Mouse (Mus musculus) embryo, embryonic 9.5 days (tissue): Measurements from ENCODE around the gene Pmpca.

Source experiments
- DNase-seq: peaks from one replicate; pipeline ENCODE4 v3.0.0-alpha.2; 2017; ENCODE audit errors: extremely low spot score

The Pmpca gene

GRCm38 (mm10) chr2:26389154-26389690 lies at the start of gene Pmpca, which contains the start of gene Entr1:
Pmpca (plus strand) TSS chr2:26389339.
Entr1 (minus strand) TSS chr2:26389316.
- peak; percentile 80 for DNase-seq

GRCm38 (mm10) chr2:26341510-26341981 lies 47.6 kb upstream of the Pmpca start:
- DNase-seq = no peak

- DNase-seq = no peak
Observed at GRCm38 (mm10) chr2:26342044-26342443, 47.1 kb upstream of the Pmpca start.

GRCm38 (mm10) chr2:26342609-26343490 lies 46.3 kb upstream of the Pmpca start:
- DNase-seq = no peak

GRCm38 (mm10) chr2:26348241-26348640 lies 40.9 kb upstream of the Pmpca start:
- DNase-seq = no peak

GRCm38 (mm10) chr2:26351358-26352290 lies 37.5 kb upstream of the Pmpca start, which contains the start of gene Dnlz:
Dnlz (minus strand) TSS chr2:26352110.
- DNase-seq = peak; percentile 90

GRCm38 (mm10) chr2:26352291-26352910 lies 36.7 kb upstream of the Pmpca start:
- no peak for DNase-seq

GRCm38 (mm10) chr2:26353066-26353980 lies 35.8 kb upstream of the Pmpca start:
- no peak for DNase-seq

GRCm38 (mm10) chr2:26354401-26354800 lies 34.7 kb upstream of the Pmpca start:
- no peak for DNase-seq

- DNase-seq = no peak
Observed at GRCm38 (mm10) chr2:26356231-26356630, 32.9 kb upstream of the Pmpca start.

GRCm38 (mm10) chr2:26356678-26357077 lies 32.5 kb upstream of the Pmpca start:
- no peak for DNase-seq

GRCm38 (mm10) chr2:26357484-26357883 lies 31.7 kb upstream of the Pmpca start:
- no peak for DNase-seq

- no peak for DNase-seq
Observed at GRCm38 (mm10) chr2:26358667-26359320, 30.3 kb upstream of the Pmpca start.

- no peak for DNase-seq
Observed at GRCm38 (mm10) chr2:26359983-26360382, 29.2 kb upstream of the Pmpca start.

- DNase-seq = no peak
Observed at GRCm38 (mm10) chr2:26360772-26361171, 28.4 kb upstream of the Pmpca start, which contains the start of gene Card9. Card9 (minus strand) TSS chr2:26360918.

- no peak for DNase-seq
Observed at GRCm38 (mm10) chr2:26362991-26363390, 26.1 kb upstream of the Pmpca start.

- DNase-seq = no peak
Observed at GRCm38 (mm10) chr2:26363481-26363880, 25.7 kb upstream of the Pmpca start.

- no peak for DNase-seq
Observed at GRCm38 (mm10) chr2:26364738-26365465, 24.2 kb upstream of the Pmpca start.

- DNase-seq = no peak
Observed at GRCm38 (mm10) chr2:26367911-26368310, 21.2 kb upstream of the Pmpca start.
